Mouse (Mus musculus) small intestine, adult 2 months (tissue): ENCODE measurements around the gene Sh3pxd2a. TPM values are rescaled to one million over a fixed set of nuclear protein-coding genes. Genes with fewer than 3 reads are reported as not detected.
A peak's percentile ranks its signal among the peaks of the same experiment; 100 is the strongest.

Experiments
- H3K27ac ChIP-seq: fragments of 200-500 bp; 2 replicates; pipeline ENCODE4 v1.5.1; 2012; ENCODE audit warnings: low read depth, low read length, control low read depth, inconsistent platforms; ENCODE audit not compliant: insufficient read depth
- H3K27me3 ChIP-seq: fragments of 200-500 bp; 2 replicates; pipeline ENCODE4 v1.6.1; 2012; ENCODE audit warnings: mild to moderate bottlenecking, moderate library complexity, low read length, inconsistent platforms; ENCODE audit not compliant: control insufficient read depth, insufficient read depth
- H3K36me3 ChIP-seq: fragments of 200-500 bp; 2 replicates; pipeline ENCODE4 v1.6.1; 2012; ENCODE audit warnings: mild to moderate bottlenecking, low read length, control low read depth, inconsistent platforms; ENCODE audit not compliant: control insufficient read depth, insufficient read depth
- H3K4me1 ChIP-seq: fragments of 200-500 bp; 2 replicates; pipeline ENCODE4 v1.6.1; 2012; ENCODE audit warnings: low read length, inconsistent platforms, mixed read lengths; ENCODE audit not compliant: control insufficient read depth, insufficient read depth, insufficient read length
- H3K4me3 ChIP-seq: fragments of 200-500 bp; 2 replicates; pipeline ENCODE4 v1.5.1; 2012; ENCODE audit warnings: low read depth, mild to moderate bottlenecking, control low read depth, inconsistent platforms, low read length, moderate library complexity
- CTCF ChIP-seq: fragments of 200-500 bp; IDR thresholded peaks from 2 replicates; pipeline ENCODE4 v1.5.1; 2012; ENCODE audit warnings: low read depth, mild to moderate bottlenecking, control low read depth, inconsistent platforms, low read length, moderate library complexity, mixed read lengths; ENCODE audit not compliant: insufficient replicate concordance, insufficient read length; ENCODE audit errors: extremely low read depth
- POLR2A ChIP-seq: fragments of 200-500 bp; IDR thresholded peaks from 2 replicates; pipeline ENCODE4 v1.6.1; 2012; ENCODE audit warnings: low read depth, mild to moderate bottlenecking, control low read depth, inconsistent platforms, low read length, moderate library complexity
- WGBS: fragments of 180-500 bp; shearing (Covaris S2); methylation state at CpG from one replicate; pipeline ENCODE4 v1.1.7; 2018; 5-methylcytosine and 5-hydroxymethylcytosine counted together
- polyA plus RNA-seq: library from polyadenylated mRNA; depleted of rRNA; stranded (reverse); fragments of >200 nt; gene quantifications from 2 replicates; pipeline ENCODE4 v1.2.3, GENCODE M21; 2012

Gene Sh3pxd2a
- polyA plus RNA-seq, 1 experiment: 6.3 TPM

DNA sequence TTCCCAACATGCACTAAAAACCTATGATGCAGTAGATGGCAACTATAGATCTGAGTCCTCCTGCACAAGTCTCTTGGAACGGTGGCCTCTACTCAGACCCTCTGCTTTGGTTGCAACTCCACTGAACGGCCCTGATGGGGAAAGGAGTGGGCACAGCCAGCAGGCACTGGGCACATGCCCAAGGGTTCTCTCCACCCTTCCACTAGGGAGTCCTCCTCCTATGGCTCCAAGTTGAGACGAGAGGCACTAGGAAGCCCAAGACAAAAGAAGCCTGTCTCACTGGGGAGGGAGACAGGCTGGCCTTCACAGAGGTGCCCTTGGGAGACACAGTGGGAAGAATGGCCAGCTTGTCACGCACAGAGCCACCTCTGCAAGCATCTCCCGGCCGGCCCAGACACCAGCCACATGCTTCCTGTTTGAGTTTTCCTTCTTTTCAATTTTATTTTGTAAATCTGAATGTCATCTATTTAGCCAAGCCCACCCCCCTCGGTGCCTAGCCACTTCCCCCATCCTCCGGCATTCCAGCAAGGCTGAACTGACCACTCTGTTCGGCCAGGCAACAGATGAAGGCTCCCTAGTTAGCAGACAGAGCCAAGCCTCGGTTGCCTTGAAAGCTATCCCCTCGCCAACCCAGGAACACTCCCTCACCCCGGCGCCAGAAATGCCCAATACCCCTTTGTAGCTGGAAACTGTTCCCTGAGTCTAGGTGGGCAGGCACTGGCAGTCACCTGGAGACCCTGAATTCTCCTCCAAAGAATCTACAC lies 49.9 kb downstream of the Sh3pxd2a start:
- H3K36me3 ChIP-seq: no peaks in the 10 kb centered on the region
- TF ChIP-seq CTCF (no peak), POLR2A (no peak)
- no peak overlapping the region for H3K4me3 ChIP-seq
- 87% methylated on average over 13 of the region's 13 CpGs for WGBS
- H3K27me3 ChIP-seq: no peaks in the 10 kb centered on the region
- no peak overlapping the region for H3K27ac ChIP-seq
- peaks cover 8% of the 10 kb centered on the region for H3K4me1 ChIP-seq

DNA sequence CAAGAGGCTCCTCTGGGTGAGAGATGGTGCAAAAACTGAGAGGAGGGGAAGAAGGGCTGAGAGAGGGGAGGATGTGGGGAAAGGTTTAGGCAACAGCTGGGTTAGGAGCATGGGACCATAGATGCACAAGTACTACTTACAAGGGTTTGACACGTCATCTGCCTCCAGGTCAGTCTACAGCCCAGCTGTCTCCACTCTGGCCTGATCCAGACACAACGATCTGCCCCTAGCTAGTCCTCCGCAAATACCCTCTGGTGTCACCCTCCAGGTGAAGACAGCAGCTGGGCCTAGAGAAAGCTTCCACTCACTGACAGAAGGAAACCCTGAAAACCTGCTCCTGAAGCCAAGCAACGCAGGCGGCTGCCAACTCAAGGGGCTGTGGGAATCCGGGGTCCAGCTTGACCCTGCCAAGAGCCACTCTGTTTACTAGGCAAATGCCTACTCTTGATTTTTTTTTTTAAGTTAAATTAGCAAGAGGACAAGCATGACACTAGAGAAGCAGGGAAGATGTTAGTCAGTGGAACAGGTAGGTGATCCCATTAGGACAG lies 50.7 kb downstream of the Sh3pxd2a start:
- no peak for TF ChIP-seq CTCF
- TF ChIP-seq POLR2A: no peak
- 88% methylated on average over 6 of the region's 6 CpGs for WGBS
- Histone ChIP-seq H3K4me3 (no peak overlapping the region), H3K27me3 (no peaks in the 10 kb centered on the region), H3K27ac (no peak overlapping the region), H3K4me1 (peaks cover 9% of the 10 kb centered on the region), H3K36me3 (no peaks in the 10 kb centered on the region)

- Histone ChIP-seq H3K27me3 (no peaks in the 10 kb centered on the region), H3K27ac (peak overlapping the region; percentile 40; the same call in 1 of the 2 replicates), H3K4me1 (peaks cover 10% of the 10 kb centered on the region), H3K36me3 (no peaks in the 10 kb centered on the region), H3K4me3 (no peak overlapping the region)
- 22% methylated on average over 11 of the region's 11 CpGs for WGBS
- TF ChIP-seq POLR2A: no peak
- no peak for TF ChIP-seq CTCF
Observed at GRCm38 (mm10) chr19:47412566-47413248, 51.5 kb downstream of the Sh3pxd2a start.

- TF ChIP-seq CTCF: no peak
- Histone ChIP-seq H3K27ac (no peak overlapping the region), H3K27me3 (no peaks in the 10 kb centered on the region), H3K36me3 (no peaks in the 10 kb centered on the region), H3K4me3 (no peak overlapping the region), H3K4me1 (peaks cover 10% of the 10 kb centered on the region)
- WGBS: 96% methylated on average over 6 of the region's 6 CpGs
Observed at GRCm38 (mm10) chr19:47410301-47410700, 53.9 kb downstream of the Sh3pxd2a start.

GRCm38 (mm10) chr19:47409142-47409541 lies 55.1 kb downstream of the Sh3pxd2a start:
- H3K27me3 ChIP-seq: no peaks in the 10 kb centered on the region
- TF ChIP-seq CTCF (no peak), POLR2A (no peak)
- H3K27ac ChIP-seq: no peak overlapping the region
- no peak overlapping the region for H3K4me3 ChIP-seq
- peaks cover 10% of the 10 kb centered on the region for H3K4me1 ChIP-seq
- H3K36me3 ChIP-seq: no peaks in the 10 kb centered on the region

DNA sequence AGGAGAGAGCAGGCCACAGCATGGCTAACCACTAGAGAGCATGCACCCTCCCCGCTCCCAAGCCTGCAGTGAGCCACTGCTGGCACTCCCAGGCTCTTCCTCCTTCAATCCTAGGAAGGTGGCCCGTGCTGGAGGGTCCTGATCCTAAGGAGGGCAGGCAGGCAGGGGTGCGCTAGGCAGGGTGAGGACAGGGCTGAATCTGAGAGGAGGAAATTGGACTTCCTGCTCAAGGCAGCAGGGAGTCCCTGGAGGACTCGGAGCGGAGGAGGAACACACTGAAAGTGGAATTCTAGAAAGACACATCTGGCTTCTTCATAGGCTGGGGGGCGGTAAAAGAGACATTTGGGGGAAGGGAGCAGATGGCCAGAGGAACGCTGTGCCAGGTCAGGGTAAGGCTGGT lies 55.5 kb downstream of the Sh3pxd2a start:
- no peak for TF ChIP-seq CTCF
- H3K4me3 ChIP-seq: no peak overlapping the region
- H3K27ac ChIP-seq: no peak overlapping the region
- H3K36me3 ChIP-seq: no peaks in the 10 kb centered on the region
- WGBS: 83% methylated on average over 7 of the region's 7 CpGs
- H3K4me1 ChIP-seq: peaks cover 11% of the 10 kb centered on the region
- H3K27me3 ChIP-seq: no peaks in the 10 kb centered on the region

GRCm38 (mm10) chr19:47407332-47407731 lies 56.9 kb downstream of the Sh3pxd2a start:
- 92% methylated on average over 6 of the region's 6 CpGs for WGBS
- no peak for TF ChIP-seq CTCF
- no peak for TF ChIP-seq POLR2A
- Histone ChIP-seq H3K27me3 (no peaks in the 10 kb centered on the region), H3K27ac (no peak overlapping the region), H3K36me3 (no peaks in the 10 kb centered on the region), H3K4me1 (peaks cover 16% of the 10 kb centered on the region; the same call in 1 of the 2 replicates), H3K4me3 (no peak overlapping the region)
